Mouse (Mus musculus) stomach, postnatal 0 days (tissue): ENCODE measurements around the gene Iapp.

Source experiments
- CTCF ChIP-seq: IDR thresholded peaks from 2 replicates; pipeline ENCODE4 v1.5.1; 2016; ENCODE audit warnings: antibody characterized with exemption, low read depth, mild to moderate bottlenecking, moderate library complexity
- EP300 ChIP-seq: optimal IDR thresholded peaks from 2 replicates; pipeline ENCODE3; 2016; ENCODE audit warnings: antibody characterized with exemption

DNA sequence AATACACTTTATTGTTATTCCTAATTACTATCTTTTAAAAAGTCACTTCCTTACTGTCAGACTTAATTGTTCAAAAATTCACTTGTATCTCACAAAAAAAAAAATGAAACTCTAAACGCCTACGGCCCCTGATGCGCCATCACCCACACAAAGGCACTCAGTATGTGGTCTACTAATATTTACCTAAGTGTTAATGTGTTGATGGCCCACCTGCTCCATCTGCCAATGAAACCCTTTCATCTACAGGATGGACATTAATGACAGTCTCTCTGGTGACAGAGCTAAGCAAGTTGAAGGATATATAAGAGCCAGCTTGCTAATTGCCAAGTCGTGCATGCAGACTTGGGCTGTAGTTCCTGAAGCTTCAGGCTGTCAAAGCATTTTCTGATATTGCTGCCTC, at the start of gene Iapp:
- TF ChIP-seq EP300, result no peak
- no peak for TF ChIP-seq CTCF
